Mouse (Mus musculus): ENCODE data around the gene Chmp6.

Chmp6 gene

DNA sequence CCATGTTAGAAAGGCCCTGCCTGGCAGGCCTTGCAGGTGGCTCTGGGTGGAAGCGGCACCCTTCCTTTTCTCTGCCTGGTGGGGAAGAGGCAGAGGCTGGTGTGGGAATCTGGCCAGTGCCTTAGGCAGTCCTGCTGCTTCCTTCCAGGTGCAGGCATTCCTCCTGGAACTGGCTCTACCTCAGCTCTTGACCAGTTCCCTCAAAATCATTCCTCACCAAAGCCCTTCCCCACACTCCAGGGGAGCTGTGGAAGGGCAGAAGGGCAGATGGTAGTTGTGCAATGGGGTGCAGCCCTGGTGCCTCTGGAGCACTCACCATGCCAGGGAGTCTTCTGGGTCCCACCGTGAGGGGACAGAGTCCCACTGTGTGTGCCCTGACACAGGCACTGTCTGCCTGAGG lies 23.2 kb downstream of the Chmp6 start:
- DNase-seq (ENCODE audit: extremely low spot score, low read depth, low spot score): no peak

DNA sequence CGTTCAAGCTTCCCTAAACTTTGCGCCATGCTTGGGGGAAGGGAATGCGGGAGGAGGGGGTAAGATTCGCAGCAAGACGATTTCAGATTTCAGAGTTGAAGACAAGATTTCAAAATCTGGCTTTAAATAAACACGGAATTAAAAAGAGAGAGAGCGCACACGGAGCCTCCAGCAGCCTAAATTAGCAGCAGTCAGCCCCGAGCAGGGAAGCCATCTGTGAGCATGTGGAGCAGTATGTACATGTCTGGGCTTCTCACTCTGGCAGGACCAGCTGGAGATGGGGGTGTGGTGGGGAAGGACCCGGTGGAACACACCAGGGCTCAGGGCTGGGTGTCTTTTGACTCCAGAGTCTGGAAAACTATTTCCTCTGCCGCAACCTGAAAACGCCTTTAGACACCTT lies 24.0 kb downstream of the Chmp6 start:
- no peak for DNase-seq (ENCODE audit: extremely low spot score, low read depth, low spot score)

DNA sequence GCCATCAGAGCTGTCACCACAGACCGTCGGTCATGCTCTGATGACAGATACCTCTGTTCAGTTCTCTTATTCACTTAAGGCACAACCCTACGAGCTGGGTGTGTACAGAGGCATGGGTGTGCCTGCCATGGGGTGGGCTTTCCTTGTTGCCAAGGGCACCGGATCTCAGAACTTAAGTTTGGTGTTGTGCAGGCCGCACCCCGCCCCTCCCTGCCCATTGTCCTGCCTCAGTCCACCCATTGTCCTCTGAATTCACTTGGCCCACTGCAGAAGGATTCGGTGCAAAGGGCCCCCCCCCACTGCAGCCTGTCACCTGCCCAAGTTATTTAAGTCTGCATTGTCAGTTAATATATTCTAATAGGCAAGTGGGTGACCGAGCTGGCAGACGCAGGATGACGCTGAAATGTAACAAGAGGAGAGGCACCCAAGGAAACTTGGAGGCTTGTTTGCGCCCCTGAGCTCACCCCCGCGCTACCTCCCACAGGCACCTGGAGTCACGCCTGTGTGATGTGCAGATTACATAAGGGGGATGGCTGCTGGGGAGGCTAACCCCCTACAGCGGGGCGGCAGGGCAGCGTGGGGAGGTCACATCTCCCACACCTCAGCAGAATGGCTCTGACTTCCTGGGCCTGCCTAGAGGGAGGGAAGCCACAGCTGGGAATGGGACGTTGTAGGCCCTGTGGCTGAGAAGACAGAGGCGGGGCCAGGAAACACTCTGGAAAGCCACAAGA lies 24.7 kb downstream of the Chmp6 start:
- DNase-seq (ENCODE audit: extremely low spot score, low read depth, low spot score): no peak

DNA sequence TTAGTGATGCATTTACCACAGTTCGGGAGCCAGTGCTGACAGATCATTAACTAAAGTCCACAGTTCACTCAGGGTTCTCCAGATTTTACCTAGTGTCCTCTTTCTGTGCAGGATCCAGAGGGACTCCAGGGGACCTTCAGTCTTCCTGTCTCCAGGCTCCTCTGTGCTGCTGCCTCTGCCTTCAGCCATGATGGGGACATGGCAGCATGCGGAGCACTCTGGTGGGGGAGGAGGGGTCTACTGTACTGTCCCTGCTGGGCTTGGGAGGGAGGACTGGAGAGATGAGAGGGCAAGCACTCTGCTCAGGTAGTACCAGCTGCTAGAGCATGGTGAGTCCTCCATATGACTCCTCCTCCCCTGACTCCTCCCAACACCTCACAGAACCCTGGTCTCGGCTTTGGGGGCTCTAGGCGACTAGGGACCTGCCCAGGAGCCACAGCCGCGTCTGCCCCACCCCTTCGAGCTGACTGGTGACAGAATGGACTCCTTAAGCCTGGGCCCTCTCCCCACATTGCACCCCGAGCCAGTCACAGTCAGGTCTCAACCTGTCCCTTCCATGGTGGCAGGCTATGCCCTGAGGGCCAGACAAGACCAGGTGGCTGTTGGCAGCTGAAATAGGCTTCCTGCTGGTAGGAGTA lies 26.0 kb downstream of the Chmp6 start:
- no peak for DNase-seq (ENCODE audit: extremely low spot score, low read depth, low spot score)

DNA sequence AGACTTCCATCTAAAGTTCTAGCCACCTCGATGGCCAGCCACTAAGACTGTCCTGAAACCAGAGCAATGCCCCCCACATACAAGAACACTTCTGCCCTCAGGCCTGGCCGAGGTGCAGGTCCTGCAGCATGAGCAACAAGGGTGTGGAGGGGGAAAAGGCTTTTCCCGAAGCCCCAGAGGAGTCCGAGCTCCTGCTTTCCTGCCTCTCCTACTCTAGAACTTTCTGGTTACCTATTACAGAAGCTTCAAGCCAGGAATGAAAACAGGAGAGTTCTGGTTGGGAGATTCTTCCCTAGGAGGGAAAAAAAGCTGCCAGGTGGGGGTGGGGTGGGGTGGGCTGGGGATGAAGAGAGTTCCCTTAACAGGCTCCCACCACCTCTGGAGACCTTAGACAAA lies 26.5 kb downstream of the Chmp6 start:
- no peak for DNase-seq (ENCODE audit: extremely low spot score, low read depth, low spot score)

DNA sequence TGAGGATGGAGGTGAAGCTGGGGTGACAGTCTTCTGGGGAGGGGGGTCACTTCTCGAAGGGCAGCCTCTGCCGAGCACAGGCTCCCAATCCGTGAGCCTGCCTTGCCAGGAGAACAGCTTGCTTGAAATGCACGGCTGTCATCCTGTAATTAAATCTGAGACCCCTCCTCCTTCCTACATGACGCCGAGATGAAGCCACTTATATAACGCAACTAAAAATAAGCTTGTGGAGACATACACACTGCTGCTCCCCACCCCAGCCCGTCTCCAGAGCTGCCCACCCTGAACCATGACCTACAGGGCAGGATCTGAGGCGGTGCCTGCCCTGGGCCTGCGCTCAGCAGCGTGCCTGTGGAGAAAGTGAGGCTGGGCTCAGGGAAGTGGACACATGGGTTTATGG lies 26.9 kb downstream of the Chmp6 start:
- no peak for DNase-seq (ENCODE audit: extremely low spot score, low read depth, low spot score)

DNA sequence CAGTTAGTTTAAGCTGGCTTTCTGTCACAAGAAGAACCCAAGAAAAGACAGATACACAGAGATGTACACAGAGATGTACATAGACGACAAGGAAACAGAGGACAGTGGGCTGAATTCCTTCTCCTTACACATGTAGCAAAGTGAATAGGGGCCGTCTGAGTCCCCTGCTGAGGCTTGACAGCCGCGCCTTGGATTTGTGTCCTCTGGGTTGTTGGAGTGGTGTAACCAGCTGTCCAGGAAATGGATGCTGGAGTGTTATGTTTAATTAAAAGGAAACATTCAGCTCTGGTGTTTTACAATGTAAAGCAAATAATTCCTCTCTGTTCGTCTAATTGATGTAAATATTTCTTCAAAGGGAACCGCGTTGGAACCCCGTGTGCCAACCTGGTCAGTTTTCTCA lies 28.6 kb downstream of the Chmp6 start:
- DNase-seq (ENCODE audit: extremely low spot score, low read depth, low spot score): no peak

DNA sequence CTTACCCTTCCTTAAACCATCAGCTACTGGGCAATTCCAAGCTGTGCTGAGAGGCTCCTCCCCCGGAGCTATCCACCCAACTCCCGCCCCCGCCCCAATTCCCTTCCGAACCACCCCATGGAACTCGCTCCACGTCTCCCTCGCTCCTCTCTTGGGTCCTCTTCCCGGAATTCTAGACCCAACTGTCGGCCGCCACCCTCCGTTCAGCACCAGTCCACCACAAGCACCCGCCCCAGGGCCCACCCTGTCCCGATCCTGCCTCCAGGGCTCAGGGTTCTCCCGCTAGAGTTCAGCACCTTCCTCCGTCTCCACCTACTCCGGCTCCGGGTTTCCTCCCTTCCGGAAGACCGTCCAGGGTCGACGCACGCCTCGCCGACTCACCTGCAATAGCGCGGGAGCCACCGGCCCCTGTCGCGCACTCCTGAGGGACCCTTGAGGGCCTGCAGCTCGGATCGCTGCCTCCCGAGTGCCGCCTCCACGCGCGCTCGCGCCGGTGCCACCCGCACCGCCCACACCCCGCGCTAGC lies 29.0 kb downstream of the Chmp6 start:
- no peak for DNase-seq (ENCODE audit: extremely low spot score, low read depth, low spot score)

DNA sequence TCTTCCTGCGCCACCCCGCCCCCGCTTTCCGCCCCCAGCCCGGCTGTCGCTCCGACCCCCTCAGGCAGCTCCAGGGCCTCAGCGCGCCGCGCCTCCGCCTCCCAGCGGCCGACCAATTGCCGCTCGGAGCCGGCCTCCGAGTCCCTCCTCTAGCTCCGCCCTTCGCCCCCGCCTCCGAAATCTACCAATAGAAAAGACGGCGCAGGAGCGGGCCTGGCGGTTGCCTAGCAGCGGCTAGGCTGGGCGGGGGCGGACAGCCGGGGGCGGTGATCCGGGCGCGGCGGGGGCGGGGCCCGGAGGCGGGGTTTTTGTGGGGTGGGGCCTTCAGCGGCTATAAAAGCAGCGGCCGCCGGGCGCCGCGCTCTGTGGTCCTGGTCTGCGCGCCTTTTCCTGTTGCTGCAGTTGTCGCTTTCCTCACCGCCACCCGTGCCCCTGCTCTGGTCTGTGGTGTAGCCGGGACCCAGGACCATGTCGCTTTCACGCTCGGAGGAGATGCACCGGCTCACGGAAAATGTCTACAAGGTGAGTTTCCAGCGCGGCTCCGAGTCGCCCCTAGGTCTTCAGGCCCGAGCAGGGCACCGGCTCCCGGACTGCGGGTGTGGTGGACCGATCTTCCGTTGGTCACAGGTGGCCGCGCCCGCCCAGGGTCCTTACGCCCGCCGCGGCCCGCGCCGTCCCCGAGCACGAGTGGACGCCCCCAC lies 29.6 kb downstream of the Chmp6 start, which contains the start of gene Baiap2:
Gene Baiap2 (plus strand): TSS at position 37 of the 701 bp plus-strand sequence.
- peak; percentile 78 for DNase-seq (ENCODE audit: extremely low spot score, low read depth, low spot score)

DNA sequence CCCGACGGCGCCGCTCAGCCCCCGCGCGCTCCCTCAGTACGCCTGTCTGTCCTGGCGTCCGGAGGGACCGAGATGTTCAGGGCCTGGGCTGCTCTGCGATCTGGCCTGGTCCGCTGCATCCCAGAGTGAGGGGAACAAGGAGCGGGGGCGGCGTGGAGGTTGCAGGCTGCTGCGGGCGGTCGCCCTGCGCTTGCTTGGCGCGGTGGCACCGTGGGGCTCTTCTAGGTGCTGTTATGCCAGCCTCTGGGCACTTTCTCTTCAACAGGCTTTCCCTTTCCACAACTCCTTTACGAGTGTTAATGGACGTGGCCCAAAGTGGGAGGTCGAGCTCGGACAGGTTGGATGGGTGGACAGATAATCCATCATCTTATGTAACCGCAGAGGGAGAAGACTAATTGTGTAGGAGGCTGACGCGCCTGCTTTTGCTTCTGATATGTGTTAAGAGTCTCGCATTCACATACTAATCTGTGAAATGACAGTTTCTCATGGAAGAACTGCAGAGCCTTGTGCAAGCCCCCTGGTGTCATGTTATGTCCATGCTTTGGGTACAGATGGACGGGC lies 30.3 kb downstream of the Chmp6 start:
- no peak for DNase-seq (ENCODE audit: extremely low spot score, low read depth, low spot score)

DNA sequence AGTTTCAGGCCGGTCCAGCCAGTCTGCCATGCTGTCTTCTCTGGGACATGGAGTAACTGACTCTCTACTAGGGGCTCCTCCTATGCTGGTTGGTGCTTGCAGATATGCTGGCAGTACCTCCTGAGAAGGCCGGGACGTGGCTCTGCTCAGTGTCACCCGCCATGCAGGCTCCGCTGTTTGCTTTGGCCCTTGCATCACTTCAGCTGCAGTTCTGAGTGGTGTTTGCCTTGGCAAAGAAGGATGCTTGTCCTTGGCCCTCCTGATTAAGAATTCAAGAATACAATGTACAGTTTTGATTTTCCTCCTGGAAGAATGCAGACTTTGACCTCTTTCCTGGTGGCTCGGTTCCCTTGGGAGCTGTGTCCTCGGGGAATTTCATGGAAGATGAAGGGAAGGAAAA lies 32.1 kb downstream of the Chmp6 start:
- DNase-seq (ENCODE audit: extremely low spot score, low read depth, low spot score): no peak

DNA sequence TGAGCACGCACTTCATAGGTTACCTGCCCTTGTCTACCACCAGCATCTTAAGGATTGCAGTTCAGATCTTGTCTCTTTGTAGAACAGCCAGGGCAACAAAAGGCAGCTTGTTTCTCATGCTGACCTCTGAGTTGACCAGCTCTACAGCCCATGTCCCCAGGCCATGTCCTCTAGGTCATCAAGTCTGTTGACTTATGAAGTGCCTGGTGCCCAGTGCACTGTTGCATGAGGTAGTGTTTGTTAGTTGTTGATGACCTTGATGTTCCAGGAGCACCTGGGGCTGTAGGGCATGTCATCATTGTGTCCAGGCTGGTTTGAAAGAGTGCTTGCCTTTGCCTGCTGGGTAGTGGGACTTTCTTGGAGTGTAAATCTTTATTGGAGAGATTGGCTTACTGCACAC lies 34.2 kb downstream of the Chmp6 start:
- DNase-seq (ENCODE audit: extremely low spot score, low read depth, low spot score): no peak

DNA sequence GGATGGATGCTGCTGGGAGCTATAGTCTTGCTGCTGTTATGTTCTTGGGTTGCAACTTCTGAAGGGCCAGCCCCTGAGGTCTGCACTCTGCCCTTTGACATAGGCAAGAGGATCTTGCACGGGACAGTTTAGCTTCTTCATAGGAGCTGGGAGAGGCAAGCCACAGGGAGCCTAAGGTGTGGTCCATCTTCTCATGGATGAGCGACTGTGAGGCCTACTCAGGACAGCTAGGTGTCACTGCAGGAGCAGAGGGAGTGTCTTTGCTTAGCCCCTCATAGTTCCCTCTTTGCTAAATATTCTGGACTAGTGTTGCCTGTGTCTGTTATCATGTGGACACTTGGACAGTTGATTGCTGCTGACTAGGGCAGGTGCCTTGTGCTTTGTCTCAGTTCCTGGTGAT lies 34.7 kb downstream of the Chmp6 start:
- no peak for DNase-seq (ENCODE audit: extremely low spot score, low read depth, low spot score)

DNA sequence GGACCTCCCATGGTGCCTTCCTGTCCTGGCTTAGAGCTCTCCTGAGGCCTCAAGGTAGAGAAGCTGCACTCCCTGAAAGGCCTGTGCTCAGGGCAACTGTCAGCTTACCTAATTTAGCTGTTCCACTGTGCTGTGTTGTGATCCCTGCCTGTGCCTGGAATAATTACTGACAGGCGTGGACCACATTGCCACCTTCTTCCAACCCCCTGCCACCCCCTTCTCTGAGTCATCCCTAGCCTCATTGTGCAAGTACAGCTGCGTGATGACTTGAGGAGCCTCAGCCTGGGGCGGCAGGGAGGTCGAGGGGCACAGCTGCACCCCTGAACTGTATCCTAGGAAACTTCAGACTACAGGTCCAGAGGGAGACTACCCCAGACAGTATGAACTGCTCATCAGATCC lies 35.1 kb downstream of the Chmp6 start:
- no peak for DNase-seq (ENCODE audit: extremely low spot score, low read depth, low spot score)

DNA sequence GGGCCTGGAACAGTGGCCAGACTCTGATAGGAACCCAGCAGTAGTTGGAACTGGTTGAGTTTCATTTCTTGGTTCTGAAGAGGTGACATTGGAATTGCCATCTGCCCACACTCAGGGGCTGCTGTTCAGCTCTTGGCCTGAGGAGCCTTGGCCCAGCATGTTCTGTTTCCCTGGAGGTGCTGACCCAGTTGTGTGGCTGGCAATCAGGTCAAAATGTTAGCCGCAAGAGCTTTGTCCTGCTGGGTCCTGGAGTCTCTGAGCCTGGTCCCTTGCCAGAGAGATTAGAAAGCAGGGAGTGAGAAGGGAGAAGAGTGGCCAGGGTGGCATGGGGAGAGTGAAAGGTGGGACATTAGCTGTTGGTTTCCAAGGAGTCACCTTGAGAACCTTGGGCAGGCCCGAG lies 35.6 kb downstream of the Chmp6 start:
- no peak for DNase-seq (ENCODE audit: extremely low spot score, low read depth, low spot score)

DNA sequence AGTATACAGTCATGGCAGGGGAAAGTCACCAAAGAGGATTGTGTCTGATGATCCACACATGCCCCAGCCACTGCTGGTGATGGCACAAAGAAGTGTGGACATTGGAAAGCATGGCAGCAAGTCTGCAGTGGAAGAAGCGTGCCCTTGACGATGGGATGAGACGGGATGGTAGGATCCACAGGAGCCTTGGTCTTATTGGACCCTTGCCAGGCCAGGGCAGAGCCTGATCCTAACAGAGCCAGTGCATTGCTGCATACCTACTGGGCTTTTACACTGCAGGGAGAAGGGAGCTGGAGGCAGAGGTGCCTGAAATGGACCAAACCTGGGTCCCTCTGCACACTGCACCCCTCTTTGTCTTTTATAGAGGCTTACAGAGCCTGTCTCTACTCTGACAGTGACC lies 37.3 kb downstream of the Chmp6 start:
- no peak for DNase-seq (ENCODE audit: extremely low spot score, low read depth, low spot score)

DNA sequence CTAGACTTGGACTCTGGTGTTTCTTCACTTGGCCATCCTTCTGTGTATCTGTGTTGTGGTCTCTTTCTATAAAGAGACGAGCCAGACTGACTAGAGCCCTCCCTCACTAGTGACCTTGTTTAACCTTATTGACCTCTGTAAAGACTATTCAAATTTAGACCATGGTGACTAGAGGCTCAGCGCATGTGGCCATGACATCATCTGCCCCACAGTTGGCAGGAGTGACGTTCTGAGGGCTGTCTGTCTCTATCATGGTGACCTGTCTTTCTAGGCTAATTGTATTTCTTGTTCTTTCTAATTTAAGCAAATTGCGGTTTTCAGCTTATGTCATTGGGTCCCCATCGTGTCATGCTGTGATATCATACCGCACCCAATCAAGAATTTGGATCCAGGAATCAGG lies 38.1 kb downstream of the Chmp6 start:
- DNase-seq (ENCODE audit: extremely low spot score, low read depth, low spot score): no peak

DNA sequence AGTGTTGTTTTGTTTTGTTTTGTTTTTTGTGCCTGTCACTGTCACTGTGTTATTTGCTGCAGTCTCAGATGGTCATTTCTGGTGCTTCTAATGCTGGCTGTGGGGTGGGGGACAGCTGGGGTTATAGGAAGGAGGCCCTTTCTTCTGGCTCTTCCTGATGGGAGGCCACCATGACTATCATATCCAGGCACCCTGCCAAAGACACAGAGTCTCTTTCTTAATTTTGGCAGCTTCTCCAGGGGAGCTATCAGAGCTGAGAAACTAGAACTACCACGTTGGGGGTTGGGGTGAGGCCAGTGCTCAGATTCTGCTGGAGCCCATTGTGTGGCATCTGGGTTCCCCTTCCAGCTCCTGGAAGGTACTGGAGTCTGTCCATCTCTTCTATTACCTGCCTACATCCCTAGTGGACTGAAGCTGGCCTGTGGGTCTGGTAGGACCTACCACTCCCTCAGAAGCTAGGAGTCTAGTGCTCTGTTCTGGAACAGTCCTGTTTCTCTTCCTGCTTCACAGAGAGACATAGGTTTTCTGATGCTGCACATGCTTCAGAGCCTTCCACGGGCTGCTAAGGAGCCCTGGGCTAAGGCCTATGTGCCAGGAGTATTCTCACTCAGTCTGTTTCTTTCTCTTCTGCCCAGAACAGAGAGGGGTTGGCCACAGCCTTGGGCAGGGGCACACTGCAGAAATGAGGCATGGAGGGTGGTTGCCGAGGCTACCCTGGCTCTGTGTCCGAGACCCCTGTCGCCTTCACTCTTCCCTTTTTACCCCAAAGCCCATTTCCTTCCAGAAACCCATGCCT lies 39.4 kb downstream of the Chmp6 start:
- no peak for DNase-seq (ENCODE audit: extremely low spot score, low read depth, low spot score)

DNA sequence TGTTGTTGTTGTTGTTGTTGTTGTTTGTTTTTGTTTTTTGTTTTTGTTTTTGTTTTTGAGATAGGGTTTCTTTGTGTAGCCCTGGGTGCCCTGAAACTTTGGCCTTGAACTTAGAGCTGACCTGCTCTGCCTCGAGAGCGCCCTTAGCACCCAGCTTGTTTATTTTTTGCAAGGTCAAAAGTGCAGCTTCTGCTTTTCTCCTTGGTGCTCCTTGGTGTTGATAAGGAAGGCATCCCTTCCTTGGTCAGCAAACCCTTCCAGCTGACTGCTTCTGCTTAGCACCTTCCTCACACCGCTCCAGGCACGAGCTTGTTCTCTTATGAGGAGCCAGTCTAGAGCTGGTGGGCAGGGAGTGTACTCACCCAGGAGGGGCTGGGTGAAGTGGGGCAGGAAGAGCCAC lies 41.0 kb downstream of the Chmp6 start:
- no peak for DNase-seq (ENCODE audit: extremely low spot score, low read depth, low spot score)

DNA sequence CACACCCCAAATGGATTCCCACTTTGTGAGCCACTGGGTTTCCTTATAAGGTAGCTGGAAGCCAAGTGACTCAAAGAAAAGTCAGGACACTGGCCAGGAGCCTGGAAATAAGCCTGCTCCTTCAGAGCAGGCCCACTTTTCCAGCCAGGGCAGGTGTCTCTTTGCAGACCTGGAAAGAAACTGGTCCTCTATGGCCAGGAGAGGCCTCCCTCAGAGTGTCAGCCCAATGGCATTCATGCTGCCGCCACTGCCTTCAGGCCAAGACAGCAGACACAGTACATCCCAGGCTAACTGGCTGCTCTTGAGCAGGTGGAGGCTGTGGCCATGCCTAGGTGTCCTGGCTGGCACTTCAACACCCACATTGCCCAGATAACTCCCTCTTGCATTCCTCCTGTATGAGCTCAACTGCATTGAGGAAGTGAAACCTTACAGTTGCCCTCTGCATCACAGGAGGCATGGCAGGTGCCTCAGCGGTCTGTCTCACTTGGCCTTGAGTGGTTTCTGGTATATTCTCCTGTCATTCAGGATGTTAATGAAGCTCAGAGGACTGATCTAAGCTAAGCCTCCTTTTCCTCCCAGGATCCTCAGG lies 41.6 kb downstream of the Chmp6 start:
- no peak for DNase-seq (ENCODE audit: extremely low spot score, low read depth, low spot score)

DNA sequence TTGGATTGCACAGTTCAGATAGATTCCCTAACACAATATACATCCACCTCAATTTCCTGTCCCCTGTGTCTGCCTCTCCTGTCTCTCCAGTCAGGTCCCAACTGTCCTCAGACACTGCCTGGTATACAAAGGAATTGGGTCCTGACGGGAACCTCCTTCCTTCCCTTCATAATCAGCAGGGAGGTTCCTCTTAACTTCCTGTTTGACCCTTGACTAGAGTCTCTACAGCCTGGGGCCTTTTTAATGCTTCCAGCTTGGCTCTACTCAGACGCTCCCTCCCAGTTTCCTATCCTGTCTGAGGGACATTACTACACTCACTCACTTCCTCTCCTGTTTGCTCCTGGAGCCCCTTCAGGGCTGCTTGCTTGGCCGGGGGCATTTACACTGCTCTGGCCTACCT lies 42.2 kb downstream of the Chmp6 start:
- no peak for DNase-seq (ENCODE audit: extremely low spot score, low read depth, low spot score)
